Mouse (Mus musculus): ENCODE results near the gene Ltbp3.
A peak's percentile ranks its signal among the peaks of the same experiment; 100 is the strongest.

Gene Ltbp3

GRCm38 (mm10) chr19:5724549-5724941, 16.2 kb upstream of the Ltbp3 start:
- DNase-seq: peak; percentile 93

DNA sequence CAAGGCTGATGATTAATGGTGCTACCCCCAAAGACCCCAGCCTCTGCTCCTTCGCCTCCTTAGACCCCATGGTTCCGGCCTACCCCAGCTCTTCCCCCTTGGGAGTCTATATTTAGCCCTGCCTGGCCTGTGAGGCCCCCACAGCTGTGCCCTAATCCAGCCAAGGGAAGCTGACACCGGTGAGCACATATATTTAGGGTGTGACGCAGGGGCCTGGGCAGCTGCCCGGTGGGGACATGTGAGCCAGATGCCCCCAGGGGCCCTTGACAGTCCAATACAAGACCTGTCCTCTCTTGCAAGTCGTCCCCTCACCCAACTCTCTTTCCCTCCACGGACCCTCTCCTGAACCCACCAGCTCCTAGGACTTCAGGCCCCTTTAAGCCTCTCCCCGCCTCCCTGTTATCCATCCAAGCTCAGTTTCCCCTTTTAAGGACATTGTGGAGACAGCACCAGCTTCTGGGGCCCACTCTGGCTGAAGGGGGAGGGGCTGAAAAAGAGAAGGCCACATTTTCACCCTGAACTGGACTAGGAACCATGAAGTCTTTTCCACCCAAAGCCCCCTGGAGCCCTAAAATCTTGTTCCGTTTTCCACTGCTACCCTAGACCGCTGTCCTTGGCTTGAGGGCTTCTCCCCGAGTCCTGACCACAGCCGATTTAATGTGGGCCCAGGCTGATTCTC, 15.5 kb upstream of the Ltbp3 start:
- DNase-seq: peak; percentile 49

DNA sequence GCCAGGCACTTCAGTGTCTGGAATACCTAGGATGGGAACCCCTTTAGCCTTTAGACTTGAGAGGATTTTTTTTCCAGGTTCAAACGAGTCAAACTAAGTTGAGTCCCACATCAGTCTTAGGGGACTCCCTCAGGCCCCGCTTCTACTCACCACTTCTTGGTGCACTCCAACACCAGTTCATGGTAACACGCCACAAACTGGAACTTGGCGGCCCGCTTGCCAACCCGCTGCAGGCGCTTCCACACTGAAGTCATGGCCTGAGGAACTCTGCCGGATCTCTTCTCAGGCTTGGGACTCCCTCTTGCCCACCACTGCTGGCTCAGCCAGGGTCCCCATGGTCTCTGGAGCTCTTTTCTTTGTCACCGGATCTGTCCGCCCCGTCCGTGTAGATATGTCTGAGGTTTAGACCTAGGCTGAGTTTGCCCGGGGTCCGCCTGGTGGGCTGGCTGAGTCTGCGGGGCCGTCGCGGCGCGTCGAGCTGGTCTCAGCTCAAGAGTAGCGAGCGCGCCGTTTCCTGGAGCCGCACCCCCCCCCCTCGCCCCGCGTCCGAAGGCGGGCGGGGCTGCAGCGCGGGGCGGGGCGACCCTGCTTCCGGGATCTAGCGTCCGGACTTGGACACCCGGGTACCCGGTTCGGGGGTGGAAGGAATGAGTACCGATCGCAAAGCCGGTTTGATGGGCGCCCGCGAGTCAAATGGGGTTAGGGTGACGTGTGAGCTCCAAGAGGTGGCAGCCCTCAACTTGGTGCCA, 14.8 kb upstream of the Ltbp3 start, which contains the start of gene Ehbp1l1:
Gene Ehbp1l1 (minus strand): TSS at position 551 of the 749 bp plus-strand sequence.
- DNase-seq: peak; percentile 85

- peak; percentile 36 for DNase-seq
Observed at GRCm38 (mm10) chr19:5726961-5727578, 13.6 kb upstream of the Ltbp3 start.

DNA sequence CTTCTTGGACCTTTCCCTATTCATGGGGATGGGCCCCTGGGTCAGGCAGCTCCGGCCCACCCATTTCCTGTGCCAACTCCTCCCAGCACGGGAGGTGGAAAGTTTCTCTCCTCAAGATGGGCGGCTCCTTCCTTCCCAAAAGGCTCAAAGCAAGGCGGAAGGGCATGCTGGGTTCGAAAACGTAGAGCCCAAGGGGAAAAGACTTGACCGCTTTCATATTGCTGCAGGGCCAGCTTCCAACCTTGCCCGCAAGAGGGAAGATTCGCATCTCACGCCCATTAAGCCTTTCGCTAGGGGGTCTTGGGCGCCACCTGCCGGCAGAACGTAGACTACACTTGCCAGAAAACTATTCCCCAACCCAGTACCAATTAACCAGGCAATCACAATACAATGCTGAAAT, 13.0 kb upstream of the Ltbp3 start:
- DNase-seq: peak; percentile 92

- peak; percentile 66 for DNase-seq
Observed at GRCm38 (mm10) chr19:5728631-5729443, 11.9 kb upstream of the Ltbp3 start.

- DNase-seq: peak; percentile 96
Observed at GRCm38 (mm10) chr19:5729444-5729815, 11.3 kb upstream of the Ltbp3 start, which contains the start of gene Fam89b. TSS of gene Fam89b (minus strand) at chr19:5729653.

GRCm38 (mm10) chr19:5730314-5731186, 10.2 kb upstream of the Ltbp3 start:
- peak; percentile 50 for DNase-seq

DNA sequence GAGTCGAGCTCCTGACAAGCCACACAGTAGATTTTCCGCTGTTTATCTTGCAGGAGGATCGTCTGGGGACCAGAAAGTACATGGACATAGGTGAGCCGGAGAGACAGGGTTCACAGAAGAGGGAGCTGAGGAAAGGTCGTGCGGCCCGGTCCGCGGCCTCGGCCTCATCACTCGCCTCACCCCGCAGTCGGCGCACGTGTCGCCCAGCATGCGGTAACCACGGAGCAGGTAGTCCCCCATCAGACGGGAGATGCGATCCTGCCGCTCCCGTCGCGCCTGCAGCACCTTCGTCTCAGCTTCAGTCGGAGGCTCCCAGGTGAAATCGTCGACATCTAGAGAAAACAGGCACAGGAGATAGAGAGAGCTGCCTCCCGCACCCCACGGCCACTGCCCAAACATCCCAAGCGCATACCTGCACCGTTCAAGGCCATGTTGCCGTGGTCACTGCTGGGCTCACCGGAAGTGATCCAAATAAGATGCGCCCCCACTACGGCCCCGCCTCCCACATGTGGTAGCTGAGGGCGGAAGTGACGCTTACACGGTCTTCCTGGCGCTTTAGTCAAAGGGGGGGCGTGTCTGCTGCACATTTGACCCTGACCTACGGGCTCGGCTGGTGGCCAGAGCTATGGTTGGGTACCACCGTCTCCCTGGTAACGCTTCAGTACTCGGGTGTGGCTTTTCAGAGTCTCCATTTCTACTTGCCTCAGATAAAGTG, 9.3 kb upstream of the Ltbp3 start:
- DNase-seq: peak; percentile 97

DNA sequence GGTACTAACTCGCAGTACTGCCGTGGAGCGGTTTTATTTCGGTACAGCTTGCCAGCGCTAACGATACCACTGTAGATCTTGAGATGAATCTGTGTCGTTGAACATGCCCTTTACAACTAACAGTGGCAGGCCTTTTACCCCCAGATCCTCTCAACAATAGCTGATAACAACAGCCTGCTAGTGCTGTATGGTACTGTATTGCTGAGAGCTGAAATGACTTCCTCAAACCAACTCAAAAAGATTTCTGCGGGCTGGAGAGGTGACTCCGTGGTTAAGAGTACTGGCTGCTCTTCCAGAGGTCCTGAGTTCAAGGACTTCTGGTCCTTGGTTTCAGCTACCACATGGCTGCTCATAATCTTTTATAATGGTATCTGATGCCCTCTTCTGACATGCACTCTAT, 6.4 kb upstream of the Ltbp3 start:
- no peak for DNase-seq

- no peak for DNase-seq
Observed at GRCm38 (mm10) chr19:5739446-5739845, 1.3 kb upstream of the Ltbp3 start.

- DNase-seq: peak; percentile 76
Observed at GRCm38 (mm10) chr19:5741641-5742240, 1.0 kb downstream of the Ltbp3 start.

DNA sequence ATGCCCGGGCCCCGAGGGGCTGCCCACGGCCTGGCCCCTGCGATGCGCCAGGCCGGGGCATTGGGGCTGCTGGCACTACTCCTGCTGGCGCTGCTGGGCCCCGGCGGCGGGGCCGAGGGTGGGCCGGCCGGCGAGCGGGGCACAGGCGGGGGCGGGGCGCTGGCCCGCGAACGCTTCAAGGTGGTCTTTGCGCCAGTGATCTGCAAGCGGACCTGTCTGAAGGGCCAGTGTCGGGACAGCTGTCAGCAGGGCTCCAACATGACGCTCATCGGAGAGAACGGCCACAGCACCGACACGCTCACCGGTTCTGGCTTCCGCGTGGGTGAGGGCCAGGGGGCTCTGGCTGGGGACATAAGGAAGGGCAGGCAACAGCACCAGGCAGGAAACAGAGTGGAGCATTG, 1.5 kb downstream of the Ltbp3 start:
- DNase-seq: no peak

DNA sequence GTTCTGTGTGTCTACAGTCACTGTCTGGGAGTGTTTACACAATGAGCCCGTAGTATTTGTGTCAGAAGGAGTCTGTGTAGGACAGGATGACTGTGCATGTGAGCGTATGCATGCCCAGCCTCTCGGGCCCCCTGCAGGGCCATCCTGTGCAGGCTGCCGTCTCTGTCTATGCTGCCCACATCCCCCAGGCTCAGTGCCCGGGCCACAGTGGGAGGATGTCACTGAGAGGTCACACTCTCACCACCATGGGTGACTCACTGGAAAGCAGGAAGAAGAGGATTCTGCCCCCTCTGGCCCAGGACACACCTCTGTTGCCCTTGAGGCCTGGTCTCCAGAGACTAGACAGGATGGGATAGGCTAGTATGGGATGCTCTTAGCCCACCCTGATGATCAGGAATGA, 2.9 kb downstream of the Ltbp3 start:
- DNase-seq: no peak

- peak; percentile 51 for DNase-seq
Observed at GRCm38 (mm10) chr19:5745756-5746710, 5.3 kb downstream of the Ltbp3 start.

- DNase-seq: no peak
Observed at GRCm38 (mm10) chr19:5746907-5747363, 6.2 kb downstream of the Ltbp3 start.

GRCm38 (mm10) chr19:5749476-5749875, 8.8 kb downstream of the Ltbp3 start:
- DNase-seq: no peak

DNA sequence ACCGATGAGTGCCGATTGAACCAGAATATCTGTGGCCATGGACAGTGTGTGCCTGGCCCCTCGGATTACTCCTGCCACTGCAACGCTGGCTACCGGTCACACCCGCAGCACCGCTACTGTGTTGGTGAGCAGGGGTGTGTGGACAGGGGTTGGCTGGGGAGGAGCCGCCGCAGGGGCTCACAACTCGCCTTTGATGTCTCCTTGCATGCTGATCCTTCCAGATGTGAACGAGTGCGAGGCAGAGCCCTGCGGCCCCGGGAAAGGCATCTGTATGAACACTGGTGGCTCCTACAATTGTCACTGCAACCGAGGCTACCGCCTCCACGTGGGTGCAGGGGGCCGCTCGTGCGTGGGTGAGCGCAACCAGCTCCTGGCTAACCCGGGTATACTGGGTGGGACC, 10.2 kb downstream of the Ltbp3 start:
- DNase-seq: no peak

GRCm38 (mm10) chr19:5751742-5752141, 11.0 kb downstream of the Ltbp3 start:
- DNase-seq: peak; percentile 75

All from lung, postnatal 36 days (tissue).